Mouse (Mus musculus) gastrocnemius, adult 2 months (tissue): ENCODE results near the gene Gpr45. TPM values are rescaled to one million over a fixed set of nuclear protein-coding genes. Genes with fewer than 3 reads are reported as not detected.

Experiments
- DNase-seq: peaks from one replicate; pipeline ENCODE4 v3.0.0; 2022
- H3K27ac ChIP-seq: fragments of 200-600 bp; 2 replicates; pipeline ENCODE4 v1.8.1; 2022; ENCODE audit warnings: mild to moderate bottlenecking
- H3K4me3 ChIP-seq: fragments of 200-600 bp; 2 replicates; pipeline ENCODE4 v1.8.1; 2022; ENCODE audit warnings: mild to moderate bottlenecking, moderate library complexity
- CTCF ChIP-seq: fragments of 200-600 bp; IDR thresholded peaks from 2 replicates; pipeline ENCODE4 v1.8.1; 2022; ENCODE audit warnings: antibody characterized with exemption, mild to moderate bottlenecking, moderate library complexity
- intact Hi-C: fragments of 180-260 bp; cut with DNase I; formaldehyde crosslinking; loops from one replicate; pipeline ENCODE4 v1.15.1; 2025
- long read RNA-seq, 2 experiments: library from polyadenylated mRNA; stranded (forward); transcript quantifications; one replicate each; pipeline ENCODE4 v2.0.0; 2021
- total RNA-seq, 2 experiments: library from RNA; stranded (reverse); gene quantifications; 2 replicates each; pipeline ENCODE4 v1.2.3; 2021

The Gpr45 gene
- total RNA-seq, result not detected
- long read RNA-seq, experiment 1, result 0 reads
- long read RNA-seq, experiment 2, result 0 reads

GRCm38 (mm10) chr1:42952734-42953481 is at the start of gene Gpr45:
Gene Gpr45 (plus strand): TSS chr1:42952872.
- TF ChIP-seq CTCF, result no peak
- intact Hi-C loops, result no loop called here
- H3K27ac ChIP-seq, result no peak within 1 kb of the TSS
- DNase-seq, result peak; percentile 27
- H3K4me3 ChIP-seq, result peak within 1 kb of the TSS; percentile 72

- no peak overlapping the region for H3K4me3 ChIP-seq
- H3K27ac ChIP-seq, result no peak overlapping the region
- intact Hi-C loops, result no loop called here
- no peak for TF ChIP-seq CTCF
- no peak for DNase-seq
Observed at GRCm38 (mm10) chr1:42905148-42905547, 47.5 kb upstream of the Gpr45 start.

- no peak for DNase-seq
- no peak overlapping the region for H3K27ac ChIP-seq
- H3K4me3 ChIP-seq, result no peak overlapping the region
- TF ChIP-seq CTCF, result no peak
- intact Hi-C loops, result no loop called here
Observed at GRCm38 (mm10) chr1:42906696-42907095, 46.0 kb upstream of the Gpr45 start.

- intact Hi-C loops, result no loop called here
- DNase-seq, result no peak
- no peak overlapping the region for H3K27ac ChIP-seq
- no peak for TF ChIP-seq CTCF
- H3K4me3 ChIP-seq, result no peak overlapping the region
Observed at GRCm38 (mm10) chr1:42907153-42907552, 45.5 kb upstream of the Gpr45 start.

- DNase-seq, result no peak
- peak; percentile 63 for TF ChIP-seq CTCF
- H3K27ac ChIP-seq, result no peak overlapping the region
- no peak overlapping the region for H3K4me3 ChIP-seq
- intact Hi-C loops, result loop anchor here (2.0 kb wide), 1 partner anchor 198 kb away; no protein-coding TSS in a partner anchor
Observed at GRCm38 (mm10) chr1:42915062-42915461, 37.6 kb upstream of the Gpr45 start.

- Histone ChIP-seq H3K4me3 (no peak overlapping the region), H3K27ac (no peak overlapping the region)
- intact Hi-C loops, result no loop called here
- no peak for TF ChIP-seq CTCF
- DNase-seq, result no peak
Observed at GRCm38 (mm10) chr1:42916719-42917118, 36.0 kb upstream of the Gpr45 start.

- intact Hi-C loops, result no loop called here
Observed at GRCm38 (mm10) chr1:42917908-42918307, 34.8 kb upstream of the Gpr45 start.

GRCm38 (mm10) chr1:42923924-42924323 is 28.7 kb upstream of the Gpr45 start:
- H3K4me3 ChIP-seq, result no peak overlapping the region
- intact Hi-C loops, result no loop called here
- no peak overlapping the region for H3K27ac ChIP-seq
- DNase-seq, result no peak
- TF ChIP-seq CTCF, result no peak

More at GRCm38 (mm10) chr1:42917908-42918307, 34.8 kb upstream of the Gpr45 start:
- Histone ChIP-seq H3K4me3 (no peak overlapping the region), H3K27ac (no peak overlapping the region)
- DNase-seq, result no peak
- TF ChIP-seq CTCF, result no peak

- TF ChIP-seq CTCF, result no peak
- DNase-seq, result no peak
- H3K4me3 ChIP-seq, result no peak overlapping the region
- H3K27ac ChIP-seq, result no peak overlapping the region
- intact Hi-C loops, result no loop called here
Observed at GRCm38 (mm10) chr1:42933613-42934012, 19.1 kb upstream of the Gpr45 start.

- intact Hi-C loops, result no loop called here
- DNase-seq, result no peak
- TF ChIP-seq CTCF, result no peak
- no peak overlapping the region for H3K4me3 ChIP-seq
- H3K27ac ChIP-seq, result no peak overlapping the region
Observed at GRCm38 (mm10) chr1:42948486-42948885, 4.2 kb upstream of the Gpr45 start.

GRCm38 (mm10) chr1:42953482-42953822 is 780 bp downstream of the Gpr45 start:
- TF ChIP-seq CTCF, result no peak
- DNase-seq, result no peak
- H3K4me3 ChIP-seq, result peak overlapping the region; percentile 72
- no peak overlapping the region for H3K27ac ChIP-seq
- intact Hi-C loops, result no loop called here

- Histone ChIP-seq H3K4me3 (no peak overlapping the region), H3K27ac (no peak overlapping the region)
- no peak for TF ChIP-seq CTCF
- DNase-seq, result no peak
- intact Hi-C loops, result no loop called here
Observed at GRCm38 (mm10) chr1:42956828-42957227, 4.2 kb downstream of the Gpr45 start.

- intact Hi-C loops, result no loop called here
- no peak for DNase-seq
- no peak for TF ChIP-seq CTCF
- H3K27ac ChIP-seq, result no peak overlapping the region
- H3K4me3 ChIP-seq, result no peak overlapping the region
Observed at GRCm38 (mm10) chr1:42983082-42983771, 30.6 kb downstream of the Gpr45 start.
